Mouse (Mus musculus) cerebellum, adult 11-12 months (tissue): ENCODE results near the gene Wdfy3.
"Not testable (repeated sequence)": the region's sequence is repeated elsewhere in the genome, so short reads cannot be mapped to it uniquely, and the experiment has no call there.

Experiments
- DNase-seq: peaks from one replicate; pipeline ENCODE4 v3.0.0; 2022

The Wdfy3 gene

DNA sequence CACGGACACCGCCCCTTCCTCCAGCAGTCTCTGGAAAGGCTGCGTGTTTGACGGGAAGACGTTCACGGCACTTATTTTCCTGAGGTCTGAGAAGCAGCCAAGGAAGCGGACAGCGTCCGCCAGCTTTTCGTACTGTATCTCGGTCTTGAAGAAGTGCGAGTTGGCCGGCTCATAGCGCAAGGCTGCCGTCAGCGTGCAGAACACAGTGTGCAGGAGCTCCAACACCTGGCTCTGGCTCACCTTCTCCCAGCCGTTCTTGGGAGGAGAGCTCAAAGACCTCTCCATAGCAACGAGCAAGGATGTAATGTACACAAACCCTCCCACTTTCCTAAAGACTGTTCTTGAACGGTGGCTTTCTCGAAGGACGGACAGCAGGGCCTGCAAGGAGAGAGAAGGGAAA lies 132.4 kb downstream of the Wdfy3 start:
- no peak for DNase-seq

DNA sequence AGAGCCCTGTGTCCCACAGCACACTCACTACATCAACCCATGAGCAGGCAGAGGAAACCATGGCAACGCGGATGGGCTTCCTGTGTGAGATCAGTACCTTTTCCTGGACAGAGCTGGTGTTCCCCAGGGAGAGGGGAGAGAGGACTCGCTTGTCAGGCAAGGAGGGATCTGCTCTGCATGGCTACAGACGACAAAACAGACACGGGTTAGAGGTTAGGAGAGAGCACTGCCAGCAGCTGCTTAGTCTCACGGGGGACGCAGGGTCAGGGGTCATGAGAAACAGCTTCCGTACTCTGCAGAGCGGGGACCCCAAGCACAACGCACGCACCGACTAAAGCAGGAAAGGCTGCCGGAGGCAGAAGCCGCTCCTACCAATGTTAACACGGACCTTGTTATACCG lies 133.8 kb downstream of the Wdfy3 start:
- DNase-seq: no peak

GRCm38 (mm10) chr5:101934629-101935028 lies 135.1 kb downstream of the Wdfy3 start:
- DNase-seq: no peak

GRCm38 (mm10) chr5:101932971-101933810 lies 136.5 kb downstream of the Wdfy3 start:
- no peak for DNase-seq

GRCm38 (mm10) chr5:101931997-101932396 lies 137.7 kb downstream of the Wdfy3 start:
- no peak for DNase-seq

- DNase-seq: no peak
Measured at GRCm38 (mm10) chr5:101926311-101926710, 143.4 kb downstream of the Wdfy3 start.

GRCm38 (mm10) chr5:101923710-101924109 lies 146.0 kb downstream of the Wdfy3 start:
- DNase-seq: no peak

GRCm38 (mm10) chr5:101919559-101919958 lies 150.2 kb downstream of the Wdfy3 start:
- DNase-seq: no peak

- DNase-seq: no peak
Measured at GRCm38 (mm10) chr5:101909468-101909867, 160.3 kb downstream of the Wdfy3 start.

GRCm38 (mm10) chr5:101905624-101906023 lies 164.1 kb downstream of the Wdfy3 start:
- DNase-seq: no peak

DNA sequence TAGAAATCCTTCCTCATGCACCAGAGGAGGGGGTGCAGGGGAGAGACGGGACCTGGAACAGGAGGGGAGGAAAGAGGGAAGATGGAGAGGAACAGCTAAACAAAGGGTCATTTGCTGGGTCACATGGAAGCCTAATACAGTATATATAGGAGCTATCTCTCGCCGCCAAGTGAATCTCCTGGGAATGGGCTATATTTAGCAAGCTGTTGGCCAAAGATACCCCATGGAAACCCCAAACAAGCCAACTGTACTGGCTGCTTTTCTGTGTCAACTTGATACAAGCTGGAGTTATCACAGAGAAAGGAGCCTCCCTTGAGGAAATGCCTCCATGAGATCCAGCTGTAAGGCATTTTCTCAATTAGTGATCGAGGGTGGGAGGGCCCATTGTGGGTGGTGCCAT lies 164.9 kb downstream of the Wdfy3 start:
- DNase-seq: not testable (repeated sequence)

DNA sequence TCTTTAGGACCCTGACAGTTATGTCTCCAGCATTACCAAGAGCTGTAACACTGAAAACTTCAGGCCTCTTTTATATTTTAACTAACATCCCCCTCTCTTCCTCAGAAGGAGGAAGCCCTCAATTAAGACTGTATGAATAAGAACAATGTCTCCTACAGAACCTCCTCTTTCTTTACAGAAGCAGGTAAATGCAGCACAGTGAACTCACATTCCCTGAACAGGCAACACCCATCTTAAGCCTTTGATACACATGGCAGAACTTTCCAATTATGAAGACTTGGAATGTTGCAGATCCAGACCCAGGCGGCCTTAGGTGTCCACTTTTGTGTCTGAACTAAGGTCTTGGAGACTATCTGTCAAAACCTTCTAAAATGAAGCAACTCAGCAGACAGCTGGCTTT lies 167.0 kb downstream of the Wdfy3 start:
- no peak for DNase-seq

GRCm38 (mm10) chr5:101899981-101900380 lies 169.7 kb downstream of the Wdfy3 start:
- peak; percentile 61 for DNase-seq

- peak; percentile 95 for DNase-seq
Measured at GRCm38 (mm10) chr5:101896784-101897183, 172.9 kb downstream of the Wdfy3 start.

GRCm38 (mm10) chr5:101895717-101896645 lies 173.7 kb downstream of the Wdfy3 start:
- DNase-seq: peak; percentile 57

DNA sequence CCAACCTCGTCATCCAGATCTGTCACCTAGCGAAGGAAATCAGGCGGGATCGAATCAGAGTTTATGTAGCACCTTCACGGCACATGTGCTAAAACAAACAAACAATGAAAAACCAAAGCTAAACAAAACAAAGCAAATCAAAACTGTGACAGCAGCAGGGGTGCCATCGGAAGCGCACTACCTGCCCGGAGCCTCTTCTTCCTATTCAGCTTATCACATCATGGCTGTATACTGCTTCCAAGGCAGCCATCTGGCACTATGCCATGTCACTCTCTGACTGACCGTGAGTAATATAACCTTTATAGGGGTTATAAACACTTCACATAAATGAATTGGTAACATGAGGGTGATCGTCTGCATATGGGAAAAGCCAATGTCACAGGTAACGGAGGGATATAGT lies 174.6 kb downstream of the Wdfy3 start:
- peak; percentile 53 for DNase-seq

GRCm38 (mm10) chr5:101893820-101894515 lies 175.8 kb downstream of the Wdfy3 start:
- peak; percentile 53 for DNase-seq

- peak; percentile 74 for DNase-seq
Measured at GRCm38 (mm10) chr5:101891694-101892416, 177.9 kb downstream of the Wdfy3 start.

- no peak for DNase-seq
Measured at GRCm38 (mm10) chr5:101887989-101888388, 181.7 kb downstream of the Wdfy3 start.

GRCm38 (mm10) chr5:101885039-101885438 lies 184.7 kb downstream of the Wdfy3 start:
- no peak for DNase-seq

DNA sequence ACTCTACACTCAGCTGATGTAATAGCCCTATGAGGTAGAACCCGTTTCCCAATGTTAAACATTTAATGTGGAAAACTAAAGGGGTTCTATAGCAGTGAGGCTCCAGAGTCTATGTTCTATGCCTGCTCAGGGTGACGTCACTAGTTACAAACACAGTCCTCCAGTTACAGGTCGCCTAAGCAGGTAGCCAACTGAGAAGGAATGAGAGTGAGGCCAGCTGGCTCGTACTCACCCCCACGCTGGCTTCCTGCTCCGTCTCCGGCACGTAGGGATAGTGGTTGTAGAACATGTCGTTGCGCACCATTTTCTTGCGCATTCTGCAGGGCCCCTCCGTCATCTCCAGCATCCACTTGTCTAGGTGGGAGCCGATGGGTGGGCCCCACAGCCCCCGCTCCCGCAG lies 187.5 kb downstream of the Wdfy3 start:
- peak; percentile 69 for DNase-seq

DNA sequence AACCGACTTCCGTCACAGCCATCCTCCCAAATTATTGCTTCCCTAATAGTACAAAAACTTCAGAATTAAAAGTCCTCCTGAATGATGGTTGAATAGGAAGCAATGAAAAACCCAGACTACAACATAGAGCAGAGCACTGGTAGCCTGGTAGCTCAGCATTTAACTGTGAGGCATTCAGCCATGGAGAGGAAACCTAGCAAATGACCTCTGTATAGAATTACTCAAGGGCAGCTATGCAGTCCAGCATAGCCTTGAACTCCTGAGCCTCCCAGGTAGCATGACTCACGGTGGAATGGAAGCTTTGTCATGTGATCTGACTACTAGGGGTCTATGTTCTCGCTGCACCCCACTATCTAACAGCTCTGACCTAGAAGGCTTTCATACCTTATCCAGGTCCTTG lies 189.8 kb downstream of the Wdfy3 start:
- no peak for DNase-seq
